Mouse (Mus musculus): ENCODE data around the gene Mettl26. TPM values are rescaled to one million over a fixed set of nuclear protein-coding genes. Genes with fewer than 3 reads are reported as not detected.

Mettl26 gene
- polyA plus RNA-seq, 1 experiment from 2014 or later: 47.1 TPM

GRCm38 (mm10) chr17:25831451-25832281 is 43.2 kb upstream of the Mettl26 start:
- no peaks in the 10 kb centered on the region for H3K9me3 ChIP-seq
- H3K4me2 ChIP-seq: peak overlapping the region; percentile 98
- WGBS: 63% methylated on average over 21 of the region's 21 CpGs
- H3K9ac ChIP-seq: peak overlapping the region; percentile 93
- H3K27me3 ChIP-seq: no peaks in the 10 kb centered on the region
- no peak for ATAC-seq (ENCODE audit: insufficient number of reproducible peaks, insufficient read depth, low FRiP score, low TSS enrichment, low read depth)
- peak overlapping the region; percentile 95 for H3K27ac ChIP-seq
- peaks cover 56% of the 10 kb centered on the region for H3K36me3 ChIP-seq
- H3K4me1 ChIP-seq: peaks cover 70% of the 10 kb centered on the region
- peak overlapping the region; percentile 86 for H3K4me3 ChIP-seq

GRCm38 (mm10) chr17:25832436-25833290 is 42.2 kb upstream of the Mettl26 start:
- H3K27ac ChIP-seq: peak overlapping the region; percentile 95
- H3K9me3 ChIP-seq: no peaks in the 10 kb centered on the region
- WGBS: under 1% methylated on average over 71 of the region's 77 CpGs
- peak overlapping the region; percentile 98 for H3K4me2 ChIP-seq
- ATAC-seq (ENCODE audit: insufficient number of reproducible peaks, insufficient read depth, low FRiP score, low TSS enrichment, low read depth): peak; percentile 85
- H3K27me3 ChIP-seq: no peaks in the 10 kb centered on the region
- H3K9ac ChIP-seq: peak overlapping the region; percentile 93
- peaks cover 47% of the 10 kb centered on the region for H3K36me3 ChIP-seq
- H3K4me3 ChIP-seq: peak overlapping the region; percentile 86
- H3K4me1 ChIP-seq: peaks cover 79% of the 10 kb centered on the region

- peaks cover 47% of the 10 kb centered on the region for H3K36me3 ChIP-seq
- under 1% methylated on average over 24 of the region's 24 CpGs for WGBS
- H3K27me3 ChIP-seq: no peaks in the 10 kb centered on the region
- H3K9me3 ChIP-seq: no peaks in the 10 kb centered on the region
- peak; percentile 11; the same call in 1 of the 2 replicates for ATAC-seq (ENCODE audit: insufficient number of reproducible peaks, insufficient read depth, low FRiP score, low TSS enrichment, low read depth)
- H3K4me1 ChIP-seq: peaks cover 75% of the 10 kb centered on the region
- peak within 1 kb of the TSS; percentile 86 for H3K4me3 ChIP-seq
- peak within 1 kb of the TSS; percentile 95 for H3K27ac ChIP-seq
- peak within 1 kb of the TSS; percentile 98 for H3K4me2 ChIP-seq
- peak within 1 kb of the TSS; percentile 93 for H3K9ac ChIP-seq
These were observed 41.6 kb upstream of the Mettl26 start, which contains the start of gene Stub1 for GRCm38 (mm10) chr17:25833291-25833663. Stub1 (minus strand) TSS chr17:25833404.

DNA sequence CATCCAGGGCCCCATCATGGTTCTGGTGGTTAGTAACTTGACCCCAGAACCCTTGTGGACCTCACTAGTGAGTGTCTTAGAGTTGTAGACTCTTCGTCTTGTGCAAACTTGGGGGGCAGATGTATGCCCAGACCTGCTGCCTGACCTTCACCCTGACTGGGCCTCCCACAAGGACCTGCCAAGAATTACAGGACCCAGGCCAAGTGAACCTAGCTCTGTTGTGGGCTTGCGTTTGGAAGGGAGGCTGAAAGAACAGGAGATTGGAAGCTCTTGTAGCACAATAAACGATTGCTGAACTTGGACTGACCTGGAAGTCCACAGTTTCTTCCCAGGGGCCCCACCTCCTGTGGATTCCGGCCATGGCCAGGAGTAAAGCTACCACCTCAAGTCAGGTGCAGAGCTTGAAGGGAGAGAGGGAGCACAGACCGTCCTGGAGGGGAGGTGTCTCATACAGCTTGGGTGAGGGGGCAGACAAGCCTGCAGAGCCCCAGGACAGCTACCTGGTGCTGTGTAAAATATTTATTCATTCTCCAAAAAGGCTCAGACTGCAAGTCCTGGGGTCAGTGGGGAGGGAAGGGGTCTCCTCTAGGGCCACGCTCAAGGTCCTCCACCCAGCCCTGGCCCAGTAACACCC is 40.8 kb upstream of the Mettl26 start:
- Histone ChIP-seq H3K9me3 (no peaks in the 10 kb centered on the region), H3K36me3 (peaks cover 52% of the 10 kb centered on the region), H3K4me1 (peaks cover 72% of the 10 kb centered on the region), H3K27ac (peak overlapping the region; percentile 95), H3K27me3 (no peaks in the 10 kb centered on the region), H3K9ac (peak overlapping the region; percentile 93), H3K4me3 (peak overlapping the region; percentile 86), H3K4me2 (peak overlapping the region; percentile 98)
- ATAC-seq (ENCODE audit: insufficient number of reproducible peaks, insufficient read depth, low FRiP score, low TSS enrichment, low read depth): no peak
- 50% methylated on average over 6 of the region's 6 CpGs for WGBS

GRCm38 (mm10) chr17:25834595-25835222 is 40.2 kb upstream of the Mettl26 start:
- Histone ChIP-seq H3K4me3 (peak overlapping the region; percentile 86), H3K36me3 (peaks cover 56% of the 10 kb centered on the region), H3K9me3 (no peaks in the 10 kb centered on the region), H3K9ac (peak overlapping the region; percentile 93), H3K4me1 (peaks cover 68% of the 10 kb centered on the region), H3K4me2 (peak overlapping the region; percentile 98), H3K27me3 (no peaks in the 10 kb centered on the region), H3K27ac (no peak overlapping the region)
- 83% methylated on average over 12 of the region's 12 CpGs for WGBS
- no peak for ATAC-seq (ENCODE audit: insufficient number of reproducible peaks, insufficient read depth, low FRiP score, low TSS enrichment, low read depth)

- no peaks in the 10 kb centered on the region for H3K27me3 ChIP-seq
- peak overlapping the region; percentile 86; the same call in 1 of the 2 replicates for H3K4me3 ChIP-seq
- no peak for ATAC-seq (ENCODE audit: insufficient number of reproducible peaks, insufficient read depth, low FRiP score, low TSS enrichment, low read depth)
- no peak overlapping the region for H3K27ac ChIP-seq
- H3K36me3 ChIP-seq: peaks cover 56% of the 10 kb centered on the region
- peaks cover 62% of the 10 kb centered on the region for H3K4me1 ChIP-seq
- H3K9ac ChIP-seq: peak overlapping the region; percentile 93; the same call in 1 of the 2 replicates
- peak overlapping the region; percentile 98 for H3K4me2 ChIP-seq
- H3K9me3 ChIP-seq: no peaks in the 10 kb centered on the region
- 91% methylated on average over 7 of the region's 7 CpGs for WGBS
These were observed 39.6 kb upstream of the Mettl26 start for GRCm38 (mm10) chr17:25835301-25835700.

DNA sequence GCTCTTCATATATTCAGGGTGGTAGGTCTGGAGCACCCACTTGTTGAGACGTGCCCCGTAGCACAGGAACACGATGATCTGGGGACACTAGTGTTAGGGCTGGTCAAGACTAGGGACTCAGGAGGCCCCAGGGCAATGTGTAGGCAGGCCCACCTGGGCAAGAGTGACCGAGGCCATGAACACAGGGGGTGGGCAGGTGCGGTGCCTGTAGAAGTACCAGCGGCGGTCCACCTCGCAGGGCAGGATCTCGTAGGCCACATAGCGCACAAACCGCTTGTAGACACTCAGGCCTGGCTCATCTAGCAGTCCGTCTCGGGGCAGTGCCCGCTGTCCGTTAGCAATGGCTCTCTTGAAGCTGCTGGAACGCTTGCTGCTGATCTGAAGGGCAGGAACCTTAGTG is 39.1 kb upstream of the Mettl26 start:
- Histone ChIP-seq H3K9me3 (no peaks in the 10 kb centered on the region), H3K36me3 (peaks cover 56% of the 10 kb centered on the region), H3K4me3 (no peak overlapping the region), H3K4me2 (peak overlapping the region; percentile 98), H3K9ac (no peak overlapping the region), H3K4me1 (peaks cover 57% of the 10 kb centered on the region), H3K27ac (0 out of 2 replicates have a peak overlapping the region, but pooled peaks have one; percentile 16), H3K27me3 (no peaks in the 10 kb centered on the region)
- no peak for ATAC-seq (ENCODE audit: insufficient number of reproducible peaks, insufficient read depth, low FRiP score, low TSS enrichment, low read depth)
- 90% methylated on average over 16 of the region's 16 CpGs for WGBS

DNA sequence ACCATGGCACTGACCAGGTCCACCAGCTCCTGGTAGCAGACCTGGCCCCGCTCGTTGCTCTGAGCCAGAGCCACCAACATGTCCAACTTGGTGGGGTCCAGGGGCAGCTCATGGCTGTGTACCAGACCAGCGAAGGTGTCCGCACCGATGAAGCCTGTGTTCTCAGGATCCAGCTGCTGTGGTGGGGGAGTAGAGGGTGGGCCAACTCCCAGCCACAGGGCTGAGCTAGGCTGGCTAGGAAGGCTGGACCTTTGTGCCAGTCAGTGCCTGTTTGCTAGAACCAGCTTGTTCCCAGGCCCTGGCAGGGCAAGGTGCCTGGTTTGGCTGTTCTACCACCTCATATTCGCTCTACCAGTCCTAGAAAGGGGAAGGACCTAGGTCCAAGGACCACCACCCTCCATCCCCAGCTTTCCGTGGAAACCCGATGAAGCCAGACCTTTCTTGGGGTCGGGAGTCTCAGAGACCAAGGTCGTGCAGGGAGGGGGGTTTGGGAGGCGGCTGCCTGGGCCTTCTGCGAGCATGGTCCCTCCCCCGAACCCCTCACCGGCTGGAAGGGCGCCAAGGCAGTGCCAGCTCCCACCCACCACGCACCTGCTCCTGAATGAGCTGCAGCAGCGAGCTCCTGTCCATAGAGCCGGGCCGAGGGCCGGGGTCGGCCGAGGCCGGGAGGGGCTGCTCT is 38.3 kb upstream of the Mettl26 start:
- Histone ChIP-seq H3K27me3 (no peaks in the 10 kb centered on the region), H3K9ac (peak overlapping the region; percentile 72), H3K4me1 (peaks cover 50% of the 10 kb centered on the region), H3K4me2 (peak overlapping the region; percentile 98), H3K4me3 (peak overlapping the region; percentile 43), H3K36me3 (peaks cover 56% of the 10 kb centered on the region), H3K9me3 (no peaks in the 10 kb centered on the region), H3K27ac (peak overlapping the region; percentile 39; the same call in 1 of the 2 replicates)
- no peak for ATAC-seq (ENCODE audit: insufficient number of reproducible peaks, insufficient read depth, low FRiP score, low TSS enrichment, low read depth)
- WGBS: 25% methylated on average over 23 of the region's 23 CpGs

GRCm38 (mm10) chr17:25837076-25837410 is 37.8 kb upstream of the Mettl26 start, which contains the start of gene Rhbdl1:
Rhbdl1 (minus strand) TSS chr17:25837295.
- peak within 1 kb of the TSS; percentile 39; the same call in 1 of the 2 replicates for H3K27ac ChIP-seq
- ATAC-seq (ENCODE audit: insufficient number of reproducible peaks, insufficient read depth, low FRiP score, low TSS enrichment, low read depth): no peak
- no peaks in the 10 kb centered on the region for H3K27me3 ChIP-seq
- H3K36me3 ChIP-seq: peaks cover 58% of the 10 kb centered on the region
- WGBS: 3% methylated on average over 29 of the region's 29 CpGs
- no peaks in the 10 kb centered on the region for H3K9me3 ChIP-seq
- peak within 1 kb of the TSS; percentile 72 for H3K9ac ChIP-seq
- H3K4me1 ChIP-seq: peaks cover 44% of the 10 kb centered on the region
- H3K4me3 ChIP-seq: peak within 1 kb of the TSS; percentile 43
- peak within 1 kb of the TSS; percentile 98 for H3K4me2 ChIP-seq

GRCm38 (mm10) chr17:25837533-25837932 is 37.3 kb upstream of the Mettl26 start:
- peaks cover 43% of the 10 kb centered on the region for H3K4me1 ChIP-seq
- peaks cover 63% of the 10 kb centered on the region for H3K36me3 ChIP-seq
- H3K4me2 ChIP-seq: peak overlapping the region; percentile 98
- no peaks in the 10 kb centered on the region for H3K9me3 ChIP-seq
- H3K27ac ChIP-seq: 0 out of 2 replicates have a peak overlapping the region, but pooled peaks have one; percentile 39
- no peaks in the 10 kb centered on the region for H3K27me3 ChIP-seq
- no peak for ATAC-seq (ENCODE audit: insufficient number of reproducible peaks, insufficient read depth, low FRiP score, low TSS enrichment, low read depth)
- peak overlapping the region; percentile 72 for H3K9ac ChIP-seq
- peak overlapping the region; percentile 43 for H3K4me3 ChIP-seq
- WGBS: 53% methylated on average over 3 of the region's 3 CpGs

Measured in embryonic facial prominence, embryonic 13.5 days (tissue).